Mouse (Mus musculus) bone marrow, adult 2 months (tissue): Measurements from ENCODE around the gene Scube3. TPM values are rescaled to one million over a fixed set of nuclear protein-coding genes. Genes with fewer than 3 reads are reported as not detected.

Experiments used
- H3K27ac ChIP-seq: fragments of 200-500 bp; 2 replicates; pipeline ENCODE4 v1.5.1; 2012; ENCODE audit warnings: low read depth, mild to moderate bottlenecking, control low read depth, inconsistent platforms, low read length; ENCODE audit not compliant: control insufficient read depth, poor library complexity, insufficient read depth
- H3K4me1 ChIP-seq: fragments of 200-500 bp; 2 replicates; pipeline ENCODE4 v1.6.1; 2011; ENCODE audit warnings: low read length; ENCODE audit not compliant: control insufficient read depth, insufficient read depth
- H3K4me3 ChIP-seq: fragments of 200-500 bp; replicated peaks from 2 replicates; pipeline ENCODE3; 2011; ENCODE audit warnings: mild to moderate bottlenecking, low read depth, low read length, control low read depth; ENCODE audit not compliant: control insufficient read depth
- CTCF ChIP-seq: fragments of 200-500 bp; IDR thresholded peaks from 2 replicates; pipeline ENCODE4 v1.5.1; 2011; ENCODE audit warnings: low read length, control low read depth; ENCODE audit not compliant: control insufficient read depth, insufficient read depth
- POLR2A ChIP-seq: fragments of 200-500 bp; IDR thresholded peaks from 2 replicates; pipeline ENCODE4 v1.6.1; 2011; ENCODE audit warnings: low read depth, mild to moderate bottlenecking, control low read depth, low read length, borderline replicate concordance; ENCODE audit not compliant: control insufficient read depth
- WGBS: fragments of 180-500 bp; shearing (Covaris S2); methylation state at CpG from one replicate; pipeline ENCODE4 v1.1.7; 2018; 5-methylcytosine and 5-hydroxymethylcytosine counted together
- polyA plus RNA-seq: library from polyadenylated mRNA; stranded (reverse); fragments of >200 nt; gene quantifications from 2 replicates; pipeline ENCODE4 v1.2.4, GENCODE M21; 2011; ENCODE audit warnings: low replicate concordance; ENCODE audit not compliant: missing spikeins, insufficient read depth, insufficient read length

Gene Scube3
- polyA plus RNA-seq: 0.57 TPM in 1 of 2 replicates, not detected in the other

GRCm38 (mm10) chr17:28141771-28142699 is at the start of gene Scube3:
TSS of gene Scube3 (plus strand) at chr17:28142141.
- Histone ChIP-seq H3K27ac (no peak within 1 kb of the TSS; the same call in 1 of the 2 replicates), H3K4me1 (no peaks in the 10 kb centered on the region), H3K4me3 (no peak within 1 kb of the TSS)
- TF ChIP-seq CTCF (no peak), POLR2A (no peak)
- WGBS: under 1% methylated on average over 87 of the region's 97 CpGs

- TF ChIP-seq POLR2A (no peak), CTCF (0 out of 2 replicates have a peak, but pooled peaks have one; percentile 23)
- 85% methylated on average over 2 of the region's 2 CpGs for WGBS
- Histone ChIP-seq H3K4me3 (no peak overlapping the region), H3K4me1 (no peaks in the 10 kb centered on the region), H3K27ac (no peak overlapping the region)
Observed at GRCm38 (mm10) chr17:28092297-28092696, 49.6 kb upstream of the Scube3 start.

GRCm38 (mm10) chr17:28093837-28094236 is 48.1 kb upstream of the Scube3 start:
- TF ChIP-seq CTCF (peak; percentile 8; the same call in 1 of the 2 replicates), POLR2A (no peak)
- H3K4me3 ChIP-seq: no peak overlapping the region

GRCm38 (mm10) chr17:28096418-28096817 is 45.5 kb upstream of the Scube3 start:
- H3K4me3 ChIP-seq: no peak overlapping the region
- H3K4me1 ChIP-seq: no peaks in the 10 kb centered on the region
- H3K27ac ChIP-seq: no peak overlapping the region
- WGBS: 8% methylated on average over 10 of the region's 10 CpGs
- no peak for TF ChIP-seq CTCF

More at GRCm38 (mm10) chr17:28093837-28094236, 48.1 kb upstream of the Scube3 start:
- 80% methylated on average over 3 of the region's 3 CpGs for WGBS
- no peak overlapping the region for H3K27ac ChIP-seq
- no peaks in the 10 kb centered on the region for H3K4me1 ChIP-seq

GRCm38 (mm10) chr17:28097308-28097707 is 44.6 kb upstream of the Scube3 start:
- Histone ChIP-seq H3K27ac (no peak overlapping the region), H3K4me3 (no peak overlapping the region), H3K4me1 (no peaks in the 10 kb centered on the region)
- WGBS: 79% methylated on average over 13 of the region's 13 CpGs
- TF ChIP-seq CTCF (no peak), POLR2A (no peak)

- no peaks in the 10 kb centered on the region for H3K4me1 ChIP-seq
- H3K4me3 ChIP-seq: no peak overlapping the region
- TF ChIP-seq POLR2A (no peak), CTCF (no peak)
- WGBS: 70% methylated on average over 3 of the region's 3 CpGs
- no peak overlapping the region for H3K27ac ChIP-seq
Observed at GRCm38 (mm10) chr17:28099086-28099485, 42.9 kb upstream of the Scube3 start.

GRCm38 (mm10) chr17:28100669-28101068 is 41.3 kb upstream of the Scube3 start:
- TF ChIP-seq CTCF: no peak
- TF ChIP-seq POLR2A: no peak
- H3K27ac ChIP-seq: no peak overlapping the region
- 64% methylated on average over 1 of the region's 1 CpGs for WGBS
- H3K4me1 ChIP-seq: no peaks in the 10 kb centered on the region
- H3K4me3 ChIP-seq: no peak overlapping the region

- WGBS: 68% methylated on average over 12 of the region's 12 CpGs
- Histone ChIP-seq H3K4me3 (no peak overlapping the region), H3K27ac (no peak overlapping the region), H3K4me1 (no peaks in the 10 kb centered on the region)
- no peak for TF ChIP-seq CTCF
- TF ChIP-seq POLR2A: no peak
Observed at GRCm38 (mm10) chr17:28101284-28101887, 40.6 kb upstream of the Scube3 start.
